Mouse (Mus musculus) spleen, postnatal 10 days (tissue): ENCODE data around the gene Rpl9-ps1.

Experiments
- DNase-seq, 2 experiments: peaks; one replicate each; pipeline ENCODE4 v3.0.0; 2021 to 2022; ENCODE audit warnings: low spot score in 2 of 2

The Rpl9-ps1 gene

DNA sequence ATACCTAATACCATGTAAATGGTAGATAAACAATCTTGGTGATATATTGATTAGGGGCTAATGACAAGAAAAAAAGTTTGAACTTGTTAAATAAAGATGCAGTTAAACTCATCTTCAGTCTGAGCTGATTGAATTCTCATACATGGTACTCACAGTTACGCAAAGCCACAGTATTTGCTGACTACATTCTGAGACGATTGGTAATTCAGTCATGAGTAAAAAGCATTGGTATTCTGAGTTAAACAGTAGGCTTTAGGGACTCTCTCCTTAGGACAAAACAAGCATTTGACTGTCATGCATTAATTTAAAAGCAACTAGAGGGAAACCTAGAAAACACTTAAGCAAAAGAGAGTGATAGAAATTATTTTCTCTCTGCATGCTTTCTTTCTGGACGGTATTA lies 21.8 kb downstream of the Rpl9-ps1 start:
- no peak for DNase-seq

DNA sequence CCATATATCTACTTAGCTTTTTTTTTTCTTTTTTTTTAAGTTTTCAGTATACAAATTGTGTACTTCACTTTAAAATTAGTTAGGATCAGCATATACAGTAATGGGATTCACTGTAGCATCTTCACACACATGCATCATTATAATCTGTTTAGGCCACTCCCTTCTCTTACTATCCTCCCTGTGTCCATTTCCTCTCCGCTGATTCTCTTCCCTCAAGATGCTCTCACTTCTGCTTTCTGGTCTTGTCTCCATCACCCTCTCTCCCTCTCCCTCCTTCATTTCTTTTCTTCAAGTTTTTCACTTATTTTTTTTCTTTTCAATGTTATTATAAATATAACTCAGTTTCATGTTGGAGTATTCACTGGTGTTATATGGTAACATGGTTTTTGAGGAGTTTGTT lies 26.4 kb downstream of the Rpl9-ps1 start:
- DNase-seq: no peak

DNA sequence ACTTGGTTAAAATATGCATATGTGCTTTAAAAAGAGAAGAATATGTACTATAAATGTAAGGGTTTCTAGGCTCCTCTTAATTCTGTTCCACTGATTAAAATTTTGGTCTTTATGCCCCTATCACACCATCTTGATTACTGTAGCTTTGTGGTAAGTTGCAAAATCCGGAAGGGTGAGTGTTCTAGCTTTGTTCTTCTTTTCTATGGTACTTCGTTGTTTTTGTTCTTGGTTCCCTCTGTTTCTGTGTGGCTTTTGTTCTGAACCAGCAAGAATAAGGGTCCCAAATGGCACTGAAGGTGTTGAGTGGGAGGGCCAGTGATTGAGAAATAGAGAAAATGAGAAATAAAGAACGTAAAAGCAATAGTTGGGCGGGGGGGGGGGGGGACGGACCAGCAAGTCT lies 27.2 kb downstream of the Rpl9-ps1 start:
- DNase-seq: no peak

DNA sequence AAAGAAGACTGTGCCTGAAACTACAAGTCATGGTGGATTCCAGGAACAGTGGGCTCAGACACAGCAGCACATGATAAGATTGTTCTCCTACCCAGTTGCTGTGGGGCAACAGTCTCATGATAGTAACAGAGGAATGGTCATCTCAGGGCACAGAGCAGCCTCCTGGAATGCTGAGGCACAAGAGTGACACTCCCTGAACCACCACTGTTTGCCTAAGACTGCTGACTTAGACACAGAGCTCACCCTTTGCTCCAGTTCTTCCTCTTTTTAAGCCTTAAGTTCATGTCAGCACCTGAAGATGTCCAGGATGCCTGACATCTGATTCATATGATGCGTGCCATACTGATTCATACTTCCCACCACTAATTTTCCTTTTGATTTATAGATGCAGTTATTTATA lies 28.8 kb downstream of the Rpl9-ps1 start:
- no peak for DNase-seq

DNA sequence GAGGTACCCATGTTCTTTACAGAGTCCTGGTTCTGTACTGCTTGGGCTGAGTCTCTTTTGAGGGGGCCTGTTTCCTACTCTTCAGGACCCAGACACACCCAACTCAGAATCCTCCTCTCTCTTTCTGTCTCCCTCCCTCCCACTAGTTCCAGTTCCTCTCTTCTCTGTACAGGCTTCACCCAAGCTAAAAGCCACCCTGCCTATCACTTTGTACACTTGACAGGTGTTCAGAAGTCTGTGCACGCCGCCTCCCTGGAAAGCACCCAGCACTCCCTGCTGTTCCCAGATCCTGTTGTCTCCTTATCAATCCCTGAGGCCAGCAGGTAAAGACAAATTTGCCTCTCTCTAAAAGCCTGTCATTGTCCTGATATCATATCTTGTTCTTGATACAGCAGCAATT lies 34.5 kb downstream of the Rpl9-ps1 start:
- no peak for DNase-seq

DNA sequence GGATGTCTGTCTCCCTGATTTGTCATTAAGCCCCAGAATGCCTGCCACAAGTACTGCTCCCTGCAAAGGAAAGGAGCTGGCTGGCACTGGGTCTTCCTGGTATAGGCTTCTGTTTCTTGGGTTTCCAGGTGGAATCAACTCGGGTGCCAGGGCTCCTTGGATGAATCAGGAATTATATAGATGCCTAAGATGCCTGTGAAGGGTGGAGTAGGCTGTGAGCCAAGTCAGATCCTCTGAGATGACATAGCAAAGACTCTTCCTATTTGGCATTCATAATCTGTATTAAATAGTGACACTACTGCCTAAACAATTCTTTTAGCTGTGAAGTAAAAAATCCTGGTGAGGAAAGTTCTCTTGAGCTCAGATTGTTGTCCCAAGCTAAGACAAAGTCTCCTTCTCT lies 39.0 kb downstream of the Rpl9-ps1 start:
- no peak for DNase-seq

DNA sequence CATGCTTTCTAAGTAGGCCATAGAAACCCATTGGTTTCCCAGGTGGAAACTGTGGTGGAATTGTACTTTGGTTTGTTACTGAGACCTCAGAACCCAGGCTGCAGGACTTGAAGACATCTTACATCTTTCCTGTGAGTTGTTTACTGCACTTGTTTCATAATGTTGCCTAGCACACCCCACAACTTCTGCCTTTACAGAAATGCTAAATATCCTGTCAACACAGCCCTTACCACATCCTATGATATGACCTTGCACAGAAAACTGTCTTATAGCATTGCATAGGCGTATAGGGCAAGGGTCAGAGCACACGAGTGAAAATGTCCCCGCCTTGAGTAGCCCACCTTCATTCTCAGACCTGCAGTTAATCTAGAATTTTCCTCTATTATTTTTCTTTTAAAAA lies 39.9 kb downstream of the Rpl9-ps1 start:
- DNase-seq: no peak

DNA sequence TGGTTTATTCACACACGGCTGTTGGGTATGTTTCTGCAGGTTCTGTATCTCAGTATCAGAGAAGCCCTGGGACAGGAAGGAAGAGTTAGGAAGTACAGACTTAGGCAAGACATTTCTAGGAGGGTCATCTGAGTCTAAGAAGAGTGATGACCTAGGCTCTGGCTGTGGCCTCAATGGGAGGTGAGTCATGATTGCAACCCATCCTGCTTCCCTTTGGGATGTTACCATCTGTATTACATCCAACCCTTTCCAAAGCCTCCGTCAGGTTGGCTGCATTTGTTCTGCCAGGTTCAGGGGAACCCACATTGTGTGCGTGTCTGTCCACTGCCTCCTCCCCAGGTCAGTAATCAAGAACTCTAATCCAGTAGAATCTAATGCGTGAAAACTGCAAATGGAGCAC lies 40.7 kb downstream of the Rpl9-ps1 start:
- no peak for DNase-seq

DNA sequence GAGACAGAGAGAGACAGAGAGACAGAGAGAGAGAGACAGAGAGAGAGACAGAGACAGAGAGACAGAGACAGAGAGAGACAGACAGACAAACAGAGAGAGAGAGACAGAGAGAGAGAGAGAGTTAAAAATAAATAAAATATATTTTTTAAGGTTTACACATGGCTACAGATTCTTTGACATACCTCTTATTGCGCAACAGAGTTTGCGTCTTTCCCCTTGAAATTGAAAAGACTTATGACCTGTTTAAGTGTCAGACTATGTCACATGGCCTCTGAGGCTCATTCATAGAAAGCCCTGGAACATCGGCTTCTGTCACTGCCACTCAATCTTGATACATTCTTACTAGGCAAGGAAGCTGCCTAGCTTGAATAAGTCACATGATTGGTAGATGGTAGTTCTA lies 42.0 kb downstream of the Rpl9-ps1 start:
- no peak for DNase-seq

DNA sequence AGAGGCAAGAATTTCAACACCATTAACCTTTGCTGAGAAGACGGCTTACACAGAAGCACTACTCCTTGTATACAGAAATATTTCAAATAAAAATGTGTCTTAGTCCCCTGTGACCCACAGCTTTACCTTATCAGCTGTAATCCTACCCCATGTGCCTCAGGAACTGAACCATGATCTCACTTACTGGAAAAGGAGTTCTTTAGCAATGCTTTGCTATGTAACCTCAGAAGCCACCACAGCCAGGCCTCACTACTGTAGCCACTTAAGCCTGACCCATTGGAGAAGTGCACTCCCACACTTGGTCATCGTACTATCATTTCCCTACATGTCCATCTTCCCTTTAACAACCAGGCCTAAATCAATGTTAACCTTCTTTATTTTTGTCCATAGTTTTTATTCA lies 44.8 kb downstream of the Rpl9-ps1 start:
- no peak for DNase-seq

DNA sequence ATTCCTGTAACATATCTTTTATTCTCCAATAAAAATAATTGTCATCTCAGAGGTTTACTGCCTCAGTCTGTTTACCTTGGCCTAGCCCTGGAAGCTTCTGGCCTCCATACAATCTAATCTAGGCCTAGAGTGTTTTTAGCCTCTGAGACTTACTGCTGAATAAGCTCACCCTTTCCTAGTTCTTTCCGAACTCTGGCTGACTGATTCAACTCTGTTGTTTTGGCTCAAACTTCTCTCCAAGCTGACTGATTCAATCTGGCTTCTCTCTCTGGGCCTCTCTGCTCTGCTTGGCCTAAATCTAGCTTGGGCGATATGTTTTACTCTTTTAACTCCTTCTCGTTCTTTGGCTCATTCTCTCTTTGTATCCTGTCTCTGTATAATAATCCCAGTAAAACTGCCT lies 46.4 kb downstream of the Rpl9-ps1 start:
- no peak for DNase-seq

DNA sequence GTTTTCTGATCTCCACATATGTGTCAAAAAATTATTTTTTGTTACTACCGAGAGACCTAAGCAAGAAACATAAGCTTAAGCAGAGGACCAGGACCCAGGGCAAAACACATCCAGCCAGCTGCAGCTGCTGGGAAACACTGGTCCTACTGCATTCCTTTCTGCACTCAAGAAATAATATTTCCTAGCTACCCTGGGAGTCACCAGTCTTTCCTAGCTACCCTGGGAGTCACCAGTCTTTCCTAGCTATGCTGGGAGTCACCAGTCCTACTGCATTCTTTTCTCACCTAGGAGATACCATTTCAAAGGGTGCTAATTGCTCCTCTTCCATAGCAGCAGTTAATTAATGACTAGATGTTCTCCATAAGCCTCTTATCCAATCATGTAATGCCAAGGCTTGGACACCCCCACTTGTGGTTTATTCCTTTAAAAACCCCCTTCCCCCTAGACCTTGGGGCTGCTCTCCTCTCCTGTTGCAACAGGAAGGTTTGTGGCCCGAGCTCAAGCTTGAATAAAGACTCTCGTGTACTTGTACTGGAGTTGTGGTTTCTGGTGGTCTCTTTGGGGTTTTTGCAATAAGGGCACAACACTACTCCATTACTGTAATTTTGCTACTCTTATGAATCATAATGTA lies 47.1 kb downstream of the Rpl9-ps1 start:
- DNase-seq: no peak

DNA sequence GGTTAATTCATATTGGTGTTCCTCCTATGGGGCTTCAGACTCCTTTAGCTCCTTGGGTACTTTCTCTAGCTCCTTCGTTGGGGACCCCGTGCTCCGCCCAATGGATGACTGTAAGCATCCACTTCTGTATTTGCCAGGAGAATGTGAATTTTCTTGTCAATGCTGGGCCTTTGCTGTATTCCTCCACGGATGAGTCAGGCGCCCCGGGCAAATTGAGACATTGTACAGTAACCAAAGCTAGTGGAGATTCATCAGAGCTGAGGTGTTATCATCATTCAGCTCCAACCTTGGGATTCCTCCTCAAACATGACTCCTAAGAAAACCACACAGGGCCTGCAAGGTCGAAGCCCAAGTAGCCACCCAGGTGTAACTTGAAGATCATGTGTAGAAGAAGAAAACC lies 47.6 kb downstream of the Rpl9-ps1 start:
- DNase-seq: no peak

DNA sequence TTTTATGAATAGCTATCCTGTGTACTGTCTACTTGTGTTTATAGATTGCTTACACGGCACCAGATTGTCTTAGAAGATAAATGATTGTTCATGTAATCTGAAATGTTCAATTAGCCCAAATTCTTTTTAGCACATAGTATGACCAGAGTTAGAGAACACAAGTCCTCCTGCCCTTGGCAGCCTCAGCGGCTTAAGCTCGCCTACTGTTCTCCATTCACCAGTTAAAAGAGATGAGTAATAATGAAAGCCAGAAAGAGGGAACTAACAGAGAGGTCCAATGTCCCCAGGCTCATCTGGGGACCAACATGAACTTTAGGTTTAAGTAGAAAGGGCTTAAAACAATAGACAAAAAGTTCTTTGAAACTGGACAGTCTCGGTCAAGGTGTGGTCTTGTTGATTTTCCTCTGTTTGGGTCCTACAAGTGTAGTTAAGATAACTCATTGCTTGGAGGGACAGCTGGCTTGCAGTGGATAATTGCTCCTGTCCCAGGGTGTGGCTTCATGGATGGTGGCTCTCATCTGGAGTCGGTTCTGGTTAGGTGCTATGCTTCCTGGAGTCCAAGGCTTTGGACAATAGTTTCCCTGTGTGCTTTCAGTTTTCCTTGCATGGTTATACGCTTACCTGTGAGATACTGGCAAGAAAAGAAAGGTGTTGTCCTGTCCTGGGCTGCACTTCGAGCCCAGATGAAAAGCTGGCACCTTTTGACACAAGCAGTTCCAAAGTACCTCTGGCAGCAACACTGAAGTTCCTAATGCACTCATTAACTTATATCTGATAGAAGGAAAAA lies 49.6 kb downstream of the Rpl9-ps1 start:
- no peak for DNase-seq
